Mouse (Mus musculus) frontal cortex, postnatal 10 days (tissue): ENCODE data around the gene Shc2.

Experiments
- DNase-seq, 2 experiments: peaks; one replicate each; pipeline ENCODE4 v3.0.0; 2022; ENCODE audit warnings: low spot score in 2 of 2, mixed read lengths in 1 of 2

Shc2 gene

DNA sequence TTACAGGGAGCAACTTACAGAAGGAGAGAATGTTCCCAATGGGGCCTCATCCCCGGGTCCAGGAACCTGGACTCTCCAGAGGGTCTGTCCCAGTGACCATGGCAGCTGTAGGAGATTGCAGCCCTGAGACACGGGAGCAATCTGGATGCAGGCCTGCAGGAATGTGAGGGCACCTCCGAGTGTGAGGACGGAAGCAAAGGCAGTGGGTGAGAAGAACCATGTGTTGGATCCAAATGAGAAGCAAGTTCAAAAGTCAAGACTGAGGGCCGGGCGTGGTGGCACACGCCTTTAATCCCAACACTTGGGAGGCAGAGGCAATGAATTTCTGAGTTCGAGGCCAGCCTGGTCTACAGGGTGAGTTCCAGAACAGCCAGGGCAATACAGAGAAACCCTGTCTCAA, 56.2 kb downstream of the Shc2 start:
- no peak for DNase-seq

DNA sequence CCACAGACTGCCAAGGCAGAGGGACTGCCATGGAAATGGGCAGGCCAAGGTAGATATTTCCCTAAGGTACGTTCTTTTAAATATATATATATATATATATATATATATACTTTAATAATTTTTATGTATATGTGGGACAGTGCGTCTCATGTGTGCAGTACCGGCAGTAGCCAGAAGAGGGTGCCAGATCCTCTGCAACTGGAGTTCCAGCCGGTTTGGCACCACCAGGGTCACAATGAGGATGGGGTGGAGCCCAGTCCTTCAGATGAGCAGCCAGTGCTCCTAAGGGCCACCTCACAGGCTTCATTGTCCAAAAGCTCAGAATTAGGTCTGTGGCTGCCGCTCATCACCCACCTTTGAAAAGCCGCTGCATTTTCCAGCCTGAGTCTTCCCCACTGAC, 56.9 kb downstream of the Shc2 start:
- peak in 1 of 2 experiments; percentile 48 for DNase-seq

- no peak for DNase-seq
Measured at GRCm38 (mm10) chr10:79580356-79580755, 57.4 kb downstream of the Shc2 start.

DNA sequence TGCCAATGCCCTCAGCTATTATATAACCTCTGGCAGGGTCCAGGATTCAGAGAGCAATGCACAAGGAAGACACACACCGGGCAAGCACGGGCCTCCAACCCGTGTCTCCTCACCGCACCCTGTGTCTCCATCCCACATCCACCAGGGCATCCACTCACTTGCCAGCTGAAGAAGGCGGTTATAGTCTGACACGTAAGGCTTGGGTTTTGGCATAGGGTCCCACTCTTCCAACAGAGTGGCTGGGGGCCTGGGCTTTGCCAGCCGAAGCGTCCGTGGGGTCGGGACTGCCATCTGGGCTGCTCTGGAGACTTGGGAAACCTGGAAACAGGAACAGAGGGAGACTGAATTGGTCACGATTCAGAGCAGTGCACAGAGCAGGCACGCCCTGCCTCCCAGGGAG, 57.9 kb downstream of the Shc2 start:
- DNase-seq, result no peak

- no peak for DNase-seq
Measured at GRCm38 (mm10) chr10:79578891-79579290, 58.8 kb downstream of the Shc2 start.

DNA sequence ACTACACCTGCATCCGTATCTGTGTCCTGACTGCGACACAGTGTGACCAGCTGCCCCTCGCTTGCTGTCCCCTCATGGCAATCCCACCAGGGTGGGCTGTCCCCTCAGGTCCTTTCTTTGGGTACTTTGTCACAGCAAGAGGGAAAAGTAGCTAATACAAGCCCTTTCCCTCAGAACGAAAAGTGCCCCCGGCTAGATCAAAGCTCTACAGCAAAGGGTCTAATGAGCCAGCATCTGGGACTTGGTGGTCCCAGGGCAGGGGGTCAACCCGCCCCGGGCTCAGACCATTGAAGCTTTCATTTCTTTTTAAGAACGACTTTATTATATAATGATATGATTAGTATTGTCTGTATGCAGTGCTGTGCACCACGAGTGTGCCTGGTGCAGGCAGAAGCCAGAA, 59.4 kb downstream of the Shc2 start:
- no peak for DNase-seq

GRCm38 (mm10) chr10:79577376-79577775, 60.3 kb downstream of the Shc2 start:
- no peak for DNase-seq

DNA sequence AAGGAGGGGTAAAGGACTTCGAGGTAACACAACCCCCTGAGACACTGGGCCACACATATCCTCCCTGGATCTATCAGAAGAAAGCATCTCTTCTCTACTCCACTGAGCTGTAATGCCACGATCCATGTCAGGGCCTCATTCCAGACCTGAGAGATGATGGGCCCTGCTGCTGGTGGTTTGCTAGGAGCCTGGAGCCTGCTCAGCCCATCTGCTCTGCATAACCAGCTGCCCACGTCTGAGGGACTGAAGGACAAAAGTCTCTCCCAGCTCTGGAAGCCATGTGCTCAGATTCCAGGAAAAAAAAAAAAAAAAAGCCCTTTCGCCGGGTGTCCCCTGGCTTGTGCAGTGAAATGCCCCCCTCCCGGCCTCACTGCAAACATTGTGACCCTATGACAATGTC, 62.0 kb downstream of the Shc2 start:
- no peak for DNase-seq

GRCm38 (mm10) chr10:79574796-79575195, 62.9 kb downstream of the Shc2 start:
- DNase-seq, result no peak

DNA sequence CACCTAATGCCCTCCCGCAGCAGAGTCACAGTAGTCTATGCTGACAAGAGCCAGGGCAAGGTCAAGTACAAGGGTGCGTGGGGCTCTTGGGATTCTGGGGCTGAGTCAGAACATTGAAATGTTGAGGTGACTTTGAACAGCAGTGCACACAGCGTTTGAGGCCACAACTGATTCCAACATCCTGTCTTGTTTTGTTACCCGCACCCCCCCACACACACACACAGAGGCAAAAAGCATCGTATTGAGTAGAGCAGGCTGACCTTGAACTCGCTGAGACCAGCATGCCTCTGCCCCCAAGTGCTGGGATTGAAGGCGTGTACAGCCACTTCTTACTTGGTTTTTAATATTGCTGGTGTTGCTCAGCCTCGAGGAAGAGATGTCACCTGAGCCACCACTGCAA, 63.4 kb downstream of the Shc2 start:
- DNase-seq, result no peak

DNA sequence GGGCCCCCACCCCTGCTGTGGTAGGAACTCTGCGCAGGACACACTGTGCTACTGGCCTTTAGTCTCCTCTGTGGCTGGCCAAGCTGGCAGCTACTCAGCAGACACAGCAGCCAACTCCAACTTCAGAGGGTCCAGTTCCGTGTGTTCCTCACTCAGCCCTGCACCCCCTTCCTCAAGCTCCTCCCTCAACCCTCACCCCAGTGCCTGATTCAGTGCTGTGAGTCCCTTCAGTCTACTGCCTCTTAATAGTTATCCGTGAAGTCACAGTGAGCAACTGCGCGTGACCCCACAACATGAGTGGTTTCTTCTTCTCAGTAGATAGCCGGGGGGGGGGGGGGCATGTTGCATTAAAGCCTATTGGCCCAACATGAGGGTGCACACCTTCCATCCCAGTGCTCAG, 64.1 kb downstream of the Shc2 start:
- DNase-seq, result no peak

DNA sequence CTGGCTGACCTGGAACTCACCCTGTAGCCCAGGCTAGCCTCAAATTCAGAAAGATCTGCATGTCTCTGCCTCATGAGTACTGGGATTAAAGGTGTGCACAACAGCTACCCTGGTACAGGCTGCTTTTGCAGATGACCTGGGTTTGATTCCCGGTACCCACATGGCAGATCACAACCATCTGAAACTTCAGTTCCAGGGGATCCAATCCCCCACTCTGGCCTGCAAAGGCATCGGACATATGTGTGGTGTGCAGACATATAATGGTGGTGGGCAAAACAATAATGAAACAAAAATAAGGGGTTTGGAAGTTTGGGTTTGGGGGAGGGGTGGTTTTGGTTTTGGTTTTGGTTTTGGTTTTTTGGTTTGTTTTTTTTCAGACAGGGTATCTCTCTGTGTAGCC, 66.4 kb downstream of the Shc2 start:
- DNase-seq, result no peak

GRCm38 (mm10) chr10:79569921-79570320, 67.8 kb downstream of the Shc2 start:
- no peak for DNase-seq
